Mouse (Mus musculus) bone marrow macrophage, adult 2 months (primary cell): ENCODE measurements at regions not wholly inside any gene's neighbourhood (a gene's known extent, or its start where the extent isn't known, plus 50 kb on each side); places are given as distances from the start of the nearest gene placed in this dataset.

Experiments
- CTCF ChIP-seq: IDR thresholded peaks from 2 replicates; pipeline ENCODE4 v1.5.1; 2012; ENCODE audit warnings: low read depth, mild to moderate bottlenecking, low read length, moderate library complexity
- POLR2A ChIP-seq: IDR thresholded peaks from 2 replicates; pipeline ENCODE4 v1.6.1; 2012; ENCODE audit warnings: mild to moderate bottlenecking, low read depth, low read length, borderline replicate concordance

DNA sequence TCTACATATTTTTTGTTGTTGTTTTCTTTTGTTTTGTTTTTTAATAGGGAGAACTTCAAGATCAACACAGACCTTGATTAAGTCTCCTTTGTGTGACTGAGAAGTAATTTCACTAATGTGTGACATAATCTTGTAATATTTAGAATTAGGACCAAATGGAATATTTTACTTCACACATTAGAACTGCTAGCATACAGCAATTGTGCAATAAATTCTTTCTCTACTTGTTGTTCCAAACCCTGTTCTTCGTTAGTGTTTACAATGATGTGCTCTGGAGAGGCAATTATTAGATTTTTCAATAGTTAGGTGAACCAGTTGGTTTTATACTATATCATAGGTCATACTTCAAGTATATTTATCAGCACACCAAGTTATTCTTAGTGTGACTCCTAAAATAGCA is 171.3 kb upstream of the Cd180 start:
- TF ChIP-seq CTCF = no peak
- TF ChIP-seq POLR2A = no peak
